Mouse (Mus musculus): ENCODE data around the gene AC170998.1.
A peak's percentile ranks its signal among the peaks of the same experiment; 100 is the strongest.
"Not testable (repeated sequence)": the region's sequence is repeated elsewhere in the genome, so short reads cannot be mapped to it uniquely, and the experiment has no call there.

Gene AC170998.1

GRCm38 (mm10) chr17:28706697-28707096 lies 19.2 kb upstream of the AC170998.1 start:
- no peak for DNase-seq (ENCODE audit: low spot score in 2 of 2)

GRCm38 (mm10) chr17:28707136-28707627 lies 18.7 kb upstream of the AC170998.1 start:
- no peak for DNase-seq (ENCODE audit: low spot score in 2 of 2)

- no peak for DNase-seq (ENCODE audit: low spot score in 2 of 2)
These were observed 18.1 kb upstream of the AC170998.1 start for GRCm38 (mm10) chr17:28707816-28708215.

GRCm38 (mm10) chr17:28708989-28709388 lies 16.9 kb upstream of the AC170998.1 start:
- no peak for DNase-seq (ENCODE audit: low spot score in 2 of 2)

GRCm38 (mm10) chr17:28709552-28710290 lies 16.2 kb upstream of the AC170998.1 start:
- peak in 1 of 2 experiments; percentile 10 for DNase-seq (ENCODE audit: low spot score in 2 of 2)

GRCm38 (mm10) chr17:28710291-28710688 lies 15.6 kb upstream of the AC170998.1 start:
- no peak for DNase-seq (ENCODE audit: low spot score in 2 of 2)

- DNase-seq (ENCODE audit: low spot score in 2 of 2), result no peak
These were observed 14.6 kb upstream of the AC170998.1 start for GRCm38 (mm10) chr17:28711237-28711636.

- no peak for DNase-seq (ENCODE audit: low spot score in 2 of 2)
These were observed 13.6 kb upstream of the AC170998.1 start for GRCm38 (mm10) chr17:28712305-28712704.

- no peak for DNase-seq (ENCODE audit: low spot score in 2 of 2)
These were observed 11.9 kb upstream of the AC170998.1 start for GRCm38 (mm10) chr17:28714006-28714405.

GRCm38 (mm10) chr17:28715832-28716548 lies 9.9 kb upstream of the AC170998.1 start:
- DNase-seq (ENCODE audit: low spot score in 2 of 2), result no peak

GRCm38 (mm10) chr17:28717535-28717934 lies 8.3 kb upstream of the AC170998.1 start:
- no peak for DNase-seq (ENCODE audit: low spot score in 2 of 2)

GRCm38 (mm10) chr17:28727511-28727910 lies 1.6 kb downstream of the AC170998.1 start:
- DNase-seq (ENCODE audit: low spot score in 2 of 2), result not testable (repeated sequence)

- DNase-seq (ENCODE audit: low spot score in 2 of 2), result no peak
These were observed 9.6 kb downstream of the AC170998.1 start for GRCm38 (mm10) chr17:28735317-28736105.

- peak; percentile 24 to 29 for DNase-seq (ENCODE audit: low spot score in 2 of 2)
These were observed 10.6 kb downstream of the AC170998.1 start for GRCm38 (mm10) chr17:28736486-28736885.

- no peak for DNase-seq (ENCODE audit: low spot score in 2 of 2)
These were observed 12.1 kb downstream of the AC170998.1 start for GRCm38 (mm10) chr17:28737973-28738372.

GRCm38 (mm10) chr17:28739244-28739643 lies 13.4 kb downstream of the AC170998.1 start:
- DNase-seq (ENCODE audit: low spot score in 2 of 2), result no peak

- no peak for DNase-seq (ENCODE audit: low spot score in 2 of 2)
These were observed 17.4 kb downstream of the AC170998.1 start for GRCm38 (mm10) chr17:28743145-28743866.

GRCm38 (mm10) chr17:28743916-28744315 lies 18.0 kb downstream of the AC170998.1 start:
- no peak for DNase-seq (ENCODE audit: low spot score in 2 of 2)

- DNase-seq (ENCODE audit: low spot score in 2 of 2), result no peak
These were observed 19.9 kb downstream of the AC170998.1 start for GRCm38 (mm10) chr17:28745773-28746172.

GRCm38 (mm10) chr17:28748001-28748400 lies 22.1 kb downstream of the AC170998.1 start:
- no peak for DNase-seq (ENCODE audit: low spot score in 2 of 2)

GRCm38 (mm10) chr17:28750580-28750979 lies 24.7 kb downstream of the AC170998.1 start:
- peak; percentile 21 to 29 for DNase-seq (ENCODE audit: low spot score in 2 of 2)
